Mouse (Mus musculus) cortical plate, adult 2 months (tissue): ENCODE results near the gene Isoc2b.

ENCODE experiments used
- CTCF ChIP-seq: fragments of 200-500 bp; IDR thresholded peaks from 2 replicates; pipeline ENCODE4 v1.5.1; 2011; ENCODE audit warnings: mild to moderate bottlenecking, control low read depth, low read length; ENCODE audit not compliant: insufficient read depth; ENCODE audit errors: extremely low read depth
- POLR2A ChIP-seq: fragments of 200-500 bp; IDR thresholded peaks from 2 replicates; pipeline ENCODE4 v1.6.1; 2011; ENCODE audit warnings: mild to moderate bottlenecking, low read length, control low read depth; ENCODE audit not compliant: insufficient read depth; ENCODE audit errors: extremely low read depth

DNA sequence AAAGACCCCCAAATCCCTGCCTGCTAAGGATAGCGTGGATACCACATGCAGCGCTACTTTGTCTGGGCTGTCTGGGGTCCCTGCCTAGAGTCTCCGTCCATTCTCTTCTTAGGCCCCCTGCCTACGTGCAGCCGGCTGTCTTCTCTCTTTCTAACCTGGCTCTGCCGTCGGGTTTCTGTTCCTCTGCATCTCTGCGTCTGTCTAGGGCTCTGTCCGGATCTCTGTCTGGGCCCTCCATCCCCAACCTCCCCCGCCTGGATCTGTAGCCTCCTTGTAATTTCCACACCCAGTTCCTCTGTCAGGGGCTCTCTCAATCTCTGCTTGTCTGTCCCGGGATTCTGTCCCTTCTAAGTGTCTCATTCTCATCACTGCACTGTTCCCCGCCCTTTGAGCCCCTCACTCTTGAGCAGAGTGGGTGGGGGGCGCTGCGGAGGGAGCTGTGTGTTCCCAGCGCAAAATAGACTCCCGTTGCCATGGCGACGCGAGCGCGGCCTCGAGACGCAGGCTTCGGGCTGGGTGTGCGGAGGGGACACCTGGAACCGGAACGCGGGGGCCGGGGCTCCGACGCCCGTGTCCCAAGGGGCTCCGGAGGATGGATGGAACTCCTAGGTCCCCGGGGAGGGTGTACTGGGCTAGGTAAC lies 26.3 kb downstream of the Isoc2b start:
- no peak for TF ChIP-seq CTCF
- no peak; the same call in 1 of the 2 replicates for TF ChIP-seq POLR2A
